Mouse (Mus musculus) liver, adult 2 months (tissue): Measurements from ENCODE around the gene Stox2.

Experiments used
- CTCF ChIP-seq: fragments of 200-500 bp; IDR thresholded peaks from 2 replicates; pipeline ENCODE4 v1.5.1; 2011; ENCODE audit warnings: low read depth, low read length, control low read depth
- POLR2A ChIP-seq: fragments of 200-500 bp; IDR thresholded peaks from 2 replicates; pipeline ENCODE4 v1.6.1; 2011; ENCODE audit warnings: low read length, control low read depth; ENCODE audit not compliant: insufficient read depth; ENCODE audit errors: extremely low read depth

GRCm38 (mm10) chr8:47260751-47261474 lies 185.2 kb downstream of the Stox2 start:
- no peak for TF ChIP-seq CTCF
- no peak for TF ChIP-seq POLR2A
